Mouse (Mus musculus) gastrocnemius, adult 18-20 months (tissue): ENCODE data around the gene Trmt2a. TPM values are rescaled to one million over a fixed set of nuclear protein-coding genes. Genes with fewer than 3 reads are reported as not detected.

Experiments
- DNase-seq: peaks from one replicate; pipeline ENCODE4 v3.0.0; 2021; ENCODE audit warnings: low spot score
- long read RNA-seq, 2 experiments: library from polyadenylated mRNA; stranded (forward); transcript quantifications; one replicate each; pipeline ENCODE4 v2.0.0; 2021
- total RNA-seq, 2 experiments: library from RNA; stranded (reverse); gene quantifications; 2 replicates each; pipeline ENCODE4 v1.2.3; 2021

Trmt2a gene
- 10 to 100 TPM in 1 of 2 experiments, 1 to 10 TPM in 1; 9.2 to 11.2 TPM for total RNA-seq
- long read RNA-seq, experiment 1, partial matches to known transcripts, result 0 of 4 reads
- long read RNA-seq, experiment 1, other reads (novel, unspliced or antisense), result 0 of 4 reads
- long read RNA-seq, experiment 2, transcript Trmt2a-203 (12 exons, 2,367 nt), result major isoform, 8 of 13 reads
- long read RNA-seq, experiment 2, partial matches to known transcripts, result 0 of 13 reads
- long read RNA-seq, experiment 2, other reads (novel, unspliced or antisense), result 5 of 13 reads

DNA sequence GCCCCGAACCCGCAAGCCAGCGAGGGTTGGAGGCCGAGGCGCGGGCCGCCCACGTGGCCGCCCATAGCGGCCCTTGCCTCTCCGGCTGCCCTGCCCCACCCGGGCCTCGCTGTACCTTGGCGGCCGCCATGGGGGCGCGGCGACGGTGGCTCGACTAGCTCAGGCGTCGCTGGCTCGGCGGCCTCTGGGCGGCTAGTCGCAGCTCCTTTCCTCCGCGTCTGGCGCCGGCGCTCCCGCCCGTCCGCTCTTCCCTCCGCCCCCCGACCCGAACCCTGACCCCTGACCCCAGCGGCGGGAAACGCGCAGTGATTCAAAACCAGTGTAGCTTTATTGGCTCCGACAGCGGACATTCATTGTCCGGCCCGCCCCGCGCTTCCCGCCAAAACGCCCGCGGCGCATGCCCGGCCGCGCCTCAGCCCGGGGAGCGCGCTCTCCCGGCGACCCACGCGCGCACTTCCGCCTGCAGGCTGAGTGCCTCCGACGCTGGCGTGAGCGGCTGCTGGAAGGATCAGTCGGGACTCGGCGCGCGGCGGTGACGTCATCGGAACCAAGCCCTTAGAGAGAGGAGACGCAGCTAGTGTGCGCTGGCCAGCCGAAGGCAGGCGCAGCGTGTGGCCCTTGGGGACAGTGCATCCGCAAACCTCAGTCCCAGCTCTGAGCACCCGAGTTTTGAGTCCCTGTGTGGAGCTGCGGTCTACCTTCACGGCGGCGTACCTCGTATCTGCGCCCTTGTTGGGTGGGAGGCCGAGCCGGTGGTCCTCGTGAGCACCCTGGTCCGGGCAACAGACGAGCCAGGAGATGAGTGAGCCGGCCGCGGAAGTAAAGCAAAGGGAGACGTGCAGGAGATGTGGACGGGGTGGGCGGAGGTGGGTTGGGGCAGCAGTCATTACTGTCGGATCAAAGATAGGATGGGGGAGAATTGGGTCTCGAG, at the start of gene Trmt2a, which contains the start of gene Ranbp1:
Gene Trmt2a (plus strand): TSS at position 247 of the 931 bp plus-strand sequence.
Gene Ranbp1 (minus strand): TSS at position 300 of the 931 bp plus-strand sequence.
- DNase-seq, result peak; percentile 98

DNA sequence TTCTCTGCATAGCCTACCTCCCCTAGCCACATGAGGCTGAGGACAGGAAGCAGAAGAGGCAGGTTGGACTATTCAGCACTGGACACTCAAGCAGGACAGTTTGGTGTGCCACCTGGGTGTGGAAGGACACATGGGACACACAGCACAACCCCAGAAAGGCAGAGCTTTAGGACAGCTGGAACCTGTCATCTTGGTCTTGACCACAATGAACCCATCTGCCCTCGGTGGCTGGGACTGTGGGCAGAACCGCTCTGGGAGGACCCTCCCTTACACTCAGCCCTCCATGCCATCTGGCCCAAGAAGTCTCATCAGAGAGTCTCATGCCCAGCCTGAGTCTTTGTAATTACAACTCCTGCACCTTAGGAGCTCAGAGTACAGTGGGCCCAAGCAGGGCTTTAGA, 48.4 kb upstream of the Trmt2a start:
- DNase-seq, result no peak

DNA sequence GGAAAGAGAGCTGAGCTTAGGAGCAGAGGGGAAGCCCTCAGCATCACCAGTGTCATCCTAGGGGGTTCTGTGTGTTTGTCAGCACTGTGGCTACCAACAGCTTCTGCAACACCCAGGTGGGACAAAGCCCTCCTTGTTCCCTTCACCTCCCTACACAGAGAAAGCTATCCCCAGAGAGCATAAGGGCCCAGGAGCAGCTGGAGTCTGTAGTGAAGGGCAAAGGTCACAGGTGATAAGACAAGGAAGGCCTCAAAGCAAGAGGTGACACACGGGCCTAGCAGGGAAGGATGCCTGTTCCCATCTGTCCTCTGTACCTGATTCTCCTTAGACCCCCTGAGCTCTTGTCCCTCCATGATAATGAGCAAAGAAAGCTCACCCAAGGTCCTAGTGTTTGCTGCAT, 46.9 kb upstream of the Trmt2a start:
- DNase-seq, result no peak

DNA sequence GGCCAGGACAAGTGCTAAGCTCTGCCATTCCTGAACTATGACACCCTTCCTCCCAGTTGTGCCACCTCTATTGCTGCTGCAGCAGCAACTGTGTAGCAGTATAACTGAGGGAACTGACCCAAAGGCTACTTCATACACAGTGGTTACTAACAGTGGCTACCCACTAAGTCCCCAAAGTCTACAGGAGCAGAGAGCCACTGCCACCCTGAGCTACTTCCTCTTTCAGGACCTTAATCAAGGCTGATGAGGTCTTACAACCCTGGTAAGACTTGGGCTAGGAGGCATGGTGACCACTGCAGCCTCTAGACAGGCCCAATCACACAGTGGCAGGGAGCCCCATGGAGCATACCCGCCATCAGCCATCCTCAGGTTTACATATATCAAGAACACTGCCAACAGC, 46.4 kb upstream of the Trmt2a start:
- no peak for DNase-seq

DNA sequence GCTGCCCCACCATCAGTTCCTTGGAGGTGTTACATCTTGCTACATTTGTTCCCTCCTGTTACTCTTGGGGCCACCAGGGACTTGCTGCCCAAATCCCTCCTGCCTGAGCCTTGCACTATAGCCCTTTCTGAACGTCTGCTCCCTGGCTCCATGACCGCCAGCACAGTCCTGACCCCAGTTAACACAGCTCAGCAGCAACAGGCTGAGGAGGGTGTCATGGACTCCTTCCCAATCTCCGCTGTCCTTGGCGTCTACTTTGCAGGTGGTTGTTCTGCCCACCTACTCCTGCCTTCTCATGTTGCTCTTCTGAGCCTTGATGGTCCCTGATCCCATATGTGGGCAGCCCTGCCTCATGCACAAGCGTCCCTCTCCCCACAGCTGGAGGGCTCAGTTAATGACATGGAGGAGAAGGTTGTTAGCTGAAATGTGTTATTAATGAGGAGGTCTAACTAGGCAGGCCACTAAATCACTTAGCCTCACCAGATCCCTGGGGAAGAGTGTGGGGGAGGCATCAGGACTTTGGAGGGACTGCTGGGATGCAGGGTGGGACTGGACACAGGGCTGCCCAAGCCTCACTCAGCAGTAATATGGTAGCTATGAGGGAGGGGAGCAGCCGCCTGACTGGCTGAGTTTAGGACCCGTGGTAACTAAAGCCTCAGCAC, 44.9 kb upstream of the Trmt2a start:
- no peak for DNase-seq

DNA sequence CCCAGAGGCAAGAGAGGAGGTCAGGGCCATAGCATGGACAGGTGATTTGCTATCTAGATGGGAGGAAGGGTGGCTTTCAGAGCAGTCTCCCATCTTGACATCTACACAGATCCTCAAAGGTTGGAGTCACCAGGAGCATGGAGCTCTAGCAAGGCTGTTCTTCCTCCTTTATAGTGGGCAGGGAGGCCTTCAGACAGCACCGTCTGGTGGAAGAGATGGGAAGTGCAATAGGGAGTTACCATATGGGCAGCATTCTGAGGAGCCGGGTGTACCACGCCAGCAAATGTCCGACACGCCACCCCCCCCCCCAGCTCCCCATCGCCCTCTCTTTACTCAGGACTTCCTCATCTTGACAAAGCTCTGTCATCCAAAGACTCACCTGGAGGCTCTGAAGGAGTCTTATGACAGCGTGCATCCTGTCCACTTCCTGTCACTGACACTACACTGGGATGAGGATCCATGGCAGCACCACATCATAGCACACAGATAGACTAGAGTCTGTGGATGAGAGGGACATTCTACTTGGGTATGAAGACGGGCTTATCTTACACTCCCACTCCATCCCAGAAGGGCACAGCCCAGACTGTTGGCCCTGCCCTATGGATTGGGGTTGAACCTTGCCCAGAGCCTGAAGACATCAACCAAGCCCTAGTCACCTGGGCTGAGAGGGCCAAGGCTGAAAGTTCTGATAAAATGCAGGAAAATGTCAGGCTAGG, 37.6 kb upstream of the Trmt2a start:
- peak; percentile 69 for DNase-seq

DNA sequence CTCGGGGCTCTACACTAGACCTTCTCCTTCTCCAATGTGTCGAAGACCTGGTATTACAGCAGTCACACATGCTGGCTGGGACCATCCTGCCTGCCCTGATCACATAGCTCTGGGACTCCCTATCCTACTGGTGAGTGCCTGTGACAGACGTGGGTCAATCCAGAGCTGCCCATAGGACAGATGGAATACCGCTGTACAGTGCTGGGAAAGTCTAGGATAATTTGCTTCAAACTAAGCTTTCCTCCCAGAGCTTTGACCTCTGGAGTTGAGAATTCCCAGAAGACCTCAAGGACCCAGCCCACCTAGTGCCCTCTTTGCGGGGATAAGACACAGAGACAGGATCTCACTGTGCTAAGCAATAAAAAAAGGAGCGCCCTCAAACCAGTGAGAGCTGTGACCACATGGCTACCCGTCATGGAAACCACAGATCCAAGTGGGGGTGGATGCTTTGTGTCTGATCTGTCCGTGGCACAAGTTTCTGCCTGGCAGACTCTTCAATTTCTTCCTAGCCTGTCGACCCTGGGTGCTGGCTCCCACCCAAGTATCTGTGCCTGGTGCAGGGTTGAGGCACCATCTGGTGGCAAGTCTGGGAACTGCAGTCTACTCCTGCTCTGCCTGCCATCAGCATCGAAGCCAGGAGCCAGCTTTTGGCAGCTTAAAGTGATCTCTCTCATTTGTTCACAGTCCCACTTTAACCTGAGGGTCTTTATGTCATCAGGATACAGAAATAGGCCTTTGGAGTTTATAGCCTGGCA, 36.9 kb upstream of the Trmt2a start:
- peak; percentile 87 for DNase-seq

DNA sequence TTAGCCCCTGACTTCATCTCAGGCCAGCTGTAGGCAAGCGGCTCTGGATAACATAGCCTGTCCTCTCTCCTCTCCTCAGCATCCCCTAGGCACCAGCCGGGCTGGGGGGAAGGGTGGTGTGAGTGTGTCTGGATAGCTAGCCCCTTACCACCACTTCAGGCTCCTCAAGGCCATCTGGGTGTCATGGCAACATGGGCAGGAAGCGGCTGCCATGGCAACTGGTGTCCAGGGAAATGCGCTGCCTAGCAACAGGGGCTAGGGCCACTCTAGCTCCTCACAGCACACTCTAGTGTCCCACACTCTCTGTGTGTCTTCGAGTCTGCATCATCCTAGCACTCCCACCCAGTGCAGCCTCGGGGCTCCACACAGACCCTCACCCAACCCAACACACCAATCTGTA, 34.8 kb upstream of the Trmt2a start:
- no peak for DNase-seq

DNA sequence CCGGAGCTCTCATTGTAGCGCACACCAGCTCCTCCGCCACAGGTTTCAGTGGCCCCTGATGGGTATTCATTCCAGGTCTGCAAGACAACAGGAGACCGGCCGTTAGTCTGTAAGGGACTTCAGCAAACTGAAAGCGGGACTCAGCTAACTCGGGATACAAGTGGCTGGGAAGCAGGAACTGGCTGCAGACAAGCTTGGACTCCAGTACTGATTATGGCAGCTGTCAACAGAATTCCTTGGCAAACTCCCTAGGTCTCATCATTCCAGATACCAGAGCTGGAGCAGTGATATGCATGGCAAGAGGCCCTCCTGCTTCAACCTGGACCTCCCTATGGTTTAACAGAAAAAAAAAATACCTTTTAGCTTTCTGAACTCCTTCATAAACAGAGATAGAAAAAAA, 33.6 kb upstream of the Trmt2a start:
- DNase-seq, result no peak

DNA sequence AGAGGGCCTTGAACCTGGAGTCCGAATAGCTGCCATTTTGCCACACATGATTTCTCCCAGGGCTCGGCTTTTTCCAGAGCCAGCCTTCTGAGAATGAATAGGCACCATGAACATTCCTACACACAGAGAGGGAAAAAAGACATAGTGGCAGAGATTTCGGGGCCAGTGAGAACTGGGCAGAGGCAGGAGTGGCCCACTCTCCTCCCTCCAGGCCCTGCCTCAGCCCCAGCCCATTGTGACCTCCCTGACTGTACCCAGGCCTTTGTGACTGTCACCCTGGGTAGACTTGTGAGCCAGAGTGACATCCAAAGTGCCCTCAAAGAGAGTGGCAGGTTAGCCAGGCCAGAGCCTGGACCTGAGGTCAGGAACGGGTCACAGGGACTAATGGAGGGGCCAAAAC, 30.9 kb upstream of the Trmt2a start, which contains the start of gene Ccdc188:
Gene Ccdc188 (plus strand): TSS at position 301 of the 400 bp plus-strand sequence.
- DNase-seq, result no peak

DNA sequence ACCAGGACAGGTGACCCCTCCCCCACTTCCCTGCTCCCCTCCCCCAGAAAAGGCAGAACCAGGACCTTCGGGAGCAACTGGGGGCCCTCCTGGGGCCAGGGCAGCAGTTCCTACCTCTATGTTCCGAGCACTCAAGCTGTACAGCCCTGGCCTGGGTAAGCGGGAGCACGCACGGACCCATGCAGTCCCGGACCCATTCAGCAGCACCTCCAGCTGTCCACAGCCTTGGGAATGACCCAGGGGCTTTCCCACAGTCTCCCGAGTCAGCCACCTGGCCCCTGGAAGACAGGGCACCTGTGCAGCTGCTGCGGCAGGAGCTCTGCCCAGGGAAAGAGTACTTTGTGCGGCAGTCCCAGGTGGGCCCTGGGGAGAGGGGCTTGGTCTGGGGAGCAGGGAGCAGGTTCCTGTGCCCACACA, 29.9 kb upstream of the Trmt2a start:
- no peak for DNase-seq

DNA sequence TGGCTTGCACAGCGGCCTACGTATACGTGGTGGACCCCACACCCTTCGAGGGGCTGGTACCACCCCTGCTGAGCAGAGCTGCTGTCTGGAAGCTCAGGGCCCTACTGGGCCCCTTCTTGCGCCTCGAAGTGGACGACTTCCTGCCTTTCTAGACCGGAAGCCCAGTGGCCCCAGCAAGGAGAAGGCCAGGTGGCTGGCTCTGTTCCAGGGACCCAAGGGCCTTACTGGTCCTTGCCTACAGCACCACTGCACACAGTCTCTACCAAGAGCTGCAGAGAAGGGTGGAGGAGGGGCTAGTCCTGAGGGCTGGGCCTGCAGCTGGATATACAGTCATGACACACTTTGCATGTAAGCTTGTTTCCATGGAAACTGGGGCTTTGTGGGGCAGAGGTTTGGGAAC, 28.5 kb upstream of the Trmt2a start:
- DNase-seq, result no peak

DNA sequence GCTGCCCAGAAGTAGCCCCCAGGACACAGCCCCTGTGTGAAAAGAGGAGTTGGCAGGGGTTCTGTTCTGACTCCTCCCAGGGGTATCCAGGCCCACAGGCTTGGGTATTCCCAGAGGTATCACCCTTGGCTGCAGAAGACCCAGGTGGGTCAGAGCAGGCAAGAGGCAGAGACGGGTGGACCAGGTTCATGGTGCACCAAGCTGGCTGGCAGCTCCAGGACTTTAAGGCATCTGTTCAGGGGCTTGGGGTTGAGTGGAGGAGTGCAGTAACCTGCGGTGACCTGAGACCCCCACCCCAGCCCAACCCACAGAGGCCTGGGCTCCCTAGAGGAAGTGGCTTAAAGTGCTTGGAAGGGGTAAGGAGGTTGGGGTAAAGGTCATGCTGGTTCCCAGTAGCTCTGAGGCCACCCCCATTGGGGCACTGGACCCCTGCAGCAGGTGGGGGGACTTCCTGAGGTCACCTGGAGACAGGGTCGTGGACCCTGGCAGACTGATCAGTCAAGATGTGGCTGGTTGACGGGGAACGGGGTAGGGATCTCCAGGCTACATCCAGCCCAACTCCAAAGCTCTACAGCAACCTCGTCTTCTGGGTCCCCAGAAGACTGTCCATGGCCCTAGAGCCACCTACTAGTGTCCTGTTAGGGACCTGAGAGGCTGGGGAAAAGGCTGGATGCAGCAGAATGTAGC, 27.5 kb upstream of the Trmt2a start:
- DNase-seq, result no peak

DNA sequence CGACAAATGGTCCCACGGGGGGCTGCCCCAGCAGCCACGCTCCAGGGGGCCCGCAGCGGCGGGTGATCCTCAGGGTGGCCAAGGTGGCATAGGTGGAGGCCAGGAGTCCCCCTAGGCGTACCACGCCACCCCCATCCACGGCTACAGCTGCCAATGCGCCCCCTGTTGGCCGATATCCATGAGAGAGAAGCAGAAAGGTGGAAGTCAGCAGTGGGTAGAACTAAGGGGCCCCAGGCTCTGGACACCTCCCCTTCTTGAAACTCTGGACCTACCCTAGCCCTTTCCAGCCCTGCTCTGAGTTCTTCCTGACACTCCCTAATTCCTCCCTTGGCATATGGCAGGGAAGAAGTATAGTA, 27.0 kb upstream of the Trmt2a start:
- no peak for DNase-seq

DNA sequence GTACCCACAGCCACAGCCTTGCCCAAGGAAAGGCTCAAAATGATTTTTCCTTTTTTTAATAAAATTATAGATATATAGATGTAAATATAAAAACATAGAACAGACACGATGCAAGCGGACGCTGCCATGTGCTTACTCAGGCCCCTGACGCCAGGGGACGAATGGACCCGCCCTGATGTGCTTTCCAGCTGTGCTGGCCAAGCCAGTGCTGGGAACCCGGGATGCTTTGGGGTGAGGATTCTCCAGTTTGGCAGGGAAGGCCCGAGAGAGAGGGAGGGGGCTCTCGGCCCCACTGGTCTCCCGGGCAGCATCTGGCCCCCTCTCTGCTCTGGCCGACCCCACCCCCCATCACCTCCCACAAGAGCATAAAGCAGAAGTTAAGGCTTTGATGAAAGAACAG, 26.3 kb upstream of the Trmt2a start:
- DNase-seq, result peak; percentile 38

DNA sequence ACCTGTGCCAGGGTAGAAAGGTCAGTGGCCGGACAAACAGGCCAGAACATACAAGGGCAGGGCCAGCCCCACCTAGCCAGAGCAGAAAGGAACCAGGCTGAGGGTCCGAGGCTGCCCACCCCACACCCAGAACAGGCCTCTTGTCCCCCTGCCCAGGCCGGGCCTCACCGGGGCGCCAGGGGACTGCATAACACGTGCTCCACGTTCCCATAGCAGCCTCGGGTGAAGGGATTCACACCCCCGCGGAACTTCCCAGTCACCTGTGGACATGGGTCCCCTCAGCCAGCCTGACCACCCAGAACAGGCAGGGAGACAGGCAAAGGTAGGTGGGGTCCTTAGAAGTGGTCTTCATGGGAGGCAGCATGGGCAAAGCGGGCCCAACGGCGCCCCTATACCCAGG, 21.3 kb upstream of the Trmt2a start:
- no peak for DNase-seq

DNA sequence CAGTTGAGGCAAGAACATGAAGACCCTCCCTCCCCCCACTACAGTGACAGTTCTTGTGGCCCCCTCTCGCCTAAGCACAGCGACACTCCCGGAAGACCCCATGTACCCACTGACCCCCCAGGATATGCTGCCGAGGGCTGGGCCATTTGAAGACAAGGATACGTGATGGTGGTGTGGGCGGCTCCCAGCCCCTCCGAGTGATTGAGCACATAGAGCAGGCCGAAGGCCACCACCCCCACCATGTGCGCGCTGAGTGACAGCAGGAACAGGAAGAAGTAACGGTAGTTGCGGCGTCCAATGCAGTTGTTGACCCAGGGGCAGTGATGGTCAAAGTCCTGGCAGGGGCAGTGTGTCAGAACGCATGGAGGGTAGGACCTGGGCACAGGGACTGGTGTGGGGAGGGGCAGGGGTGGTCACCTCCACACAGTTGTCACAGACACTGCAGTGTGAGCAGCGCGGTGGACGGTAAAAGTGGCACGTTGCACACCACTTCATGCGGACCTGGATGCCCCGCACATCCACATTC, 20.5 kb upstream of the Trmt2a start:
- no peak for DNase-seq

DNA sequence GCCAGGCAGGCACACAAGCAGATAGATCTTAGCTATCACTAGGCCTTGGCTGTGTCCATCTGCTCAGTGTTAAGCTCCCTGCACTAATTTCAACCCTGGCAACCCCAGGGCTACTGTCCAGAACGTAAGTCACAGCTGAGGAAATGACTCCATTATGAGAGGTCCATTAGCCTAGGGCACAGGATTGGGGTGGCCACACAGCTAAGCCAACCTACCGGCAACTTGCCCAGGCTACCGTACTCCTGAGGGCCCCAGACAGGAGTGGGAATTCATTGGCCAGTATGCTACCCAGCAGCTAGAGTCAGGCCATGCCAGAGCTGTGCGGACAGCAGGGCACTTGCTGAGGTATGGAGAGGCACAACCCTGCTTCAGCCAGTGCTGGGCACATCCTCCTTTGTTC, 19.6 kb upstream of the Trmt2a start:
- no peak for DNase-seq

DNA sequence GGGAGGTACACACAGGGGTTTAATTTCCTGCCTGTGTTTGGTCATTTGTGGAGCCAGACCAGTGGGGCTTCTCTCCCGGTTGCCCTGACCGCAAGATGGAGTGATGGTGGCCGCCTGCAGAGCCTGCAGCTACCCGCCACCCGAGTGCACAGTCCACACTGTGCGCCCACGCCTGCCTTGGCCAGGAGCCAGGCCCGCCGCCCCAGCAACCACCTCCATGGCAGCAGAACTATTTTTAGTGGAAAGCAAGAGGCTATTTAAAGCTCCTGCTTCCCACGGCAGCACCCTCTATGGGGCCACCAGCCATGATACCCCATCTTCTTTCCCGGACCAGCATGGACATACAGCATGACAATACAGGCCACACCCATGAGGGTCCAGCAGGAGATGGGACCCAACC, 18.9 kb upstream of the Trmt2a start:
- peak; percentile 34 for DNase-seq

DNA sequence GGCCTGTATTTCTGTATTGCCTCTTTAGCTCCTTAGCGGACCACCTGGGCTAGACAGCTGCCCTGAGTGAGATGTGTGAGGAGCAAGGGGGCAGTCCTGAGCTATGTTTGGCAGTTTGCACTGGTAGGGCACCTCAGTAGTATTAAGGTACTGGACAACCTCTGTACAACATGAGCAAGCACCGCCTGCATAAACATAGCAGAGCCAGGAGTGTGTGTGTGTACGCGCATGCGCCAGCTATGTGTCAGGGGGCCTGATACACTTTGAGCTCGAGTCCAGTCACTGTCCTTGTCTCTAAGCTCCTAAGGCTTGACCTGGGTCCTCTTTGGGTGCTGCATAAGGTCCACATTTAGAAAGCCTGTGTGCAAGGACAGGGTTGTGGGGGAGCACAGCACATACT, 17.9 kb upstream of the Trmt2a start:
- DNase-seq, result no peak
